Mouse (Mus musculus): ENCODE data around the gene Rbm12b1. TPM values are rescaled to one million over a fixed set of nuclear protein-coding genes. Genes with fewer than 3 reads are reported as not detected.
A peak's percentile ranks its signal among the peaks of the same experiment; 100 is the strongest.
"Not testable (repeated sequence)": the region's sequence is repeated elsewhere in the genome, so short reads cannot be mapped to it uniquely, and the experiment has no call there.

Gene Rbm12b1
- polyA plus RNA-seq (2014; fragmentation: Nextera tagmentation; extraction: Ambion mirVana), result 2.8 and 5.4 TPM in 2 replicates

DNA sequence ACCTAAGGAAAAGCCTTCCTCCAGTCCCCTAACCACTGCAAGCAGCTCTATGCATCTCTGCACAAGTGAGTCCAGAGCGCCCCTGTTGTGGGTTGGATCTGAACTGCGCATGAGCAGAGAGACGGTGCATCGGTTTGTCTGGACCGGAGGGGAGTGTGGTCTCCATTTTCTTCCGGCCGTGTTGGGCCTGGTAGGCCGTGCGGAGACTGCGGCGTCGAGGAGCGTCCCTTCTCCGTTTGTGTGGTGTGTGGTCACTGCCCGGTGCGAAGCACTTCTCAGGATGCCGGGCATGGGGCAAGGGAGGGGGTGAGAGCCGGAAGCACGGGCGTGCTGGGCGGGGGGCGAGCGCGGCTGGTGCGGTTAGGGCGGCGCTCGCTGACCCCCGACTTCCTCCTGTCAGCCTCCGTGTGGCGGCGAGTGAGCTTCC lies at the start of gene Rbm12b1:
Rbm12b1 (plus strand) TSS at position 124 of the 427 bp plus-strand sequence.
- 9% methylated on average over 21 of the region's 32 CpGs for WGBS
- not testable (repeated sequence) for H3K4me1 ChIP-seq (ENCODE audit: control insufficient read depth, insufficient read depth, low read length)

DNA sequence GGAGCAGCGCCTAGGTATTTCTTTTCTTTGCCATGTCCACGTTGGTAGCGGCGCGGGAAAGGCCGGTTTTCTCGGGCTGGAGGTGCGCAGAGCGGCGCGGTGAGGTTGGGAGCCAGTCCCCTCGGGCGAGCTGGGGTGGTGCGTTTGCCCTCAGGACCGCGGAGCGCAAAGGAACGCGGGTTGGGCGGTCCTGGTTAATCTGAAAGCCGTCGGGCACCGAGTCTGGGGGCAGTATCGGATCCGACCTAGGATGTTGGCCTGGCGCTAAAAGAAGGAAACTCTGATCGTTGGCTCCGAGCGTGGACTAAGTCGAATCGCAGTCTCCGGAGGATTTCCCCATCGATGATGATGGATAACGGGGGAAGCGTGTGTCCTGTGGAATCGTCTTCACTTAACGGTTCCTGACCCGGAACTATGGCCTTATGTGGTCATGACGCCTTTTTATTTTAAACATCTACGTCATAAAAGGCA lies 563 bp downstream of the Rbm12b1 start:
- not testable (repeated sequence) for H3K9me3 ChIP-seq (ENCODE audit: control insufficient read depth, low read length); H3K4me1 ChIP-seq (ENCODE audit: control insufficient read depth, insufficient read depth, low read length); H3K9ac ChIP-seq (ENCODE audit: low read depth, low read length); H3K36me3 ChIP-seq (ENCODE audit: control insufficient read depth, insufficient read depth, low read length); H3K27me3 ChIP-seq (ENCODE audit: control insufficient read depth, insufficient read depth, low read length); H3K27ac ChIP-seq (ENCODE audit: low read depth, low read length)
- Histone ChIP-seq H3K4me3 (ENCODE audit: low read length) (peak overlapping the region; percentile 30), H3K4me2 (replicated peaks; ENCODE audit: low read depth, low read length) (peak overlapping the region; percentile 24)
- peak; percentile 92 for ATAC-seq (ENCODE audit: low FRiP score, low TSS enrichment)
- 14% methylated on average over 23 of the region's 40 CpGs for WGBS

More for the DNA sequence above, at the start of gene Rbm12b1:
- H3K4me2 ChIP-seq (replicated peaks; ENCODE audit: low read depth, low read length), result peak within 1 kb of the TSS; percentile 31
- not testable (repeated sequence) for H3K36me3 ChIP-seq (ENCODE audit: control insufficient read depth, insufficient read depth, low read length); H3K9me3 ChIP-seq (ENCODE audit: control insufficient read depth, low read length); H3K27me3 ChIP-seq (ENCODE audit: control insufficient read depth, insufficient read depth, low read length); H3K27ac ChIP-seq (ENCODE audit: low read depth, low read length)
- ATAC-seq (ENCODE audit: low FRiP score, low TSS enrichment), result peak; percentile 97
- H3K4me3 ChIP-seq (ENCODE audit: low read length), result peak within 1 kb of the TSS; percentile 30
- peak within 1 kb of the TSS; percentile 23; the same call in 1 of the 2 replicates for H3K9ac ChIP-seq (ENCODE audit: low read depth, low read length)

DNA sequence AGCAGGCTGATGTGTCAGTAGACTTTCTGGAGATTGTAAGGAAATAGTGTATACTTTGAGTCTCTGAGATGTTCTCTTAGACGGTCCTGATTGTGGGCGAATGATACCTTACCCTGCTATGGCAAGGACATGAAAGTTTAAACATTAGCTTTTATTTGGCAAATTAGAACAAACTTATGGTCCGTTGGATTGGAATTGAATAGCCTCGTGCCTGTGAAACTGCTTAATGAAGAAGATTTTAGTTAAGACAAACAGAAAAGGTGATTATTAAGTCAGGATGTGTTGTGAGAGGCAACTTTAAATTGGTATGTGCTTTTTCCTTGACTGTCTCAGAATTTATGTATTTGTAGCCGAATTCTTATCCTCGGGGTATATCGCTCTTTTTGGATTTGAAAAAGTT lies 1.5 kb downstream of the Rbm12b1 start:
- not testable (repeated sequence) for H3K9ac ChIP-seq (ENCODE audit: low read depth, low read length); H3K27me3 ChIP-seq (ENCODE audit: control insufficient read depth, insufficient read depth, low read length); H3K9me3 ChIP-seq (ENCODE audit: control insufficient read depth, low read length); H3K4me2 ChIP-seq (replicated peaks; ENCODE audit: low read depth, low read length); H3K27ac ChIP-seq (ENCODE audit: low read depth, low read length); H3K4me1 ChIP-seq (ENCODE audit: control insufficient read depth, insufficient read depth, low read length); H3K36me3 ChIP-seq (ENCODE audit: control insufficient read depth, insufficient read depth, low read length); H3K4me3 ChIP-seq (ENCODE audit: low read length); ATAC-seq (ENCODE audit: low FRiP score, low TSS enrichment)
- WGBS, result 93% methylated on average over 6 of the region's 7 CpGs

DNA sequence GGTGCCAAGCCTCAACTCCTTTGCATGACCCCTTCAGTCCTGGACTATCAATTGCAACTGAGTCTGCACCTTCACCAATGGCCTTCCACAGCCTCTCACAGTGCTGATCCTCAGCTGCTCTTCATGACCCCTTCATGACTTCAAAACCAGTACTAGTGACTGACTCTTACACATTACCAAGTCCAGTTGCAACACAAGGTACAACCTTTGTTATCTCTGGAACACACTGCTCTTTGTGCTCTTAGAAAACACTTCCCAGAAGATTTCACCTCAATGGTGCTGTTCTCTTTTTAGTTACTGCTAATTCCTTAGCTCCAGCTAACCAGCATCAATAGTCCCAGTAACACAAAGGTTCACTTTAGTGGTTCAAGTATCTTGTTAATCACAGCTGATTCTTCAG lies 7.6 kb downstream of the Rbm12b1 start:
- H3K36me3 ChIP-seq (ENCODE audit: control insufficient read depth, insufficient read depth, low read length), result peaks cover 6% of the 10 kb centered on the region; the same call in 1 of the 2 replicates
- no peaks in the 10 kb centered on the region for H3K9me3 ChIP-seq (ENCODE audit: control insufficient read depth, low read length)
- H3K27ac ChIP-seq (ENCODE audit: low read depth, low read length), result no peak overlapping the region

DNA sequence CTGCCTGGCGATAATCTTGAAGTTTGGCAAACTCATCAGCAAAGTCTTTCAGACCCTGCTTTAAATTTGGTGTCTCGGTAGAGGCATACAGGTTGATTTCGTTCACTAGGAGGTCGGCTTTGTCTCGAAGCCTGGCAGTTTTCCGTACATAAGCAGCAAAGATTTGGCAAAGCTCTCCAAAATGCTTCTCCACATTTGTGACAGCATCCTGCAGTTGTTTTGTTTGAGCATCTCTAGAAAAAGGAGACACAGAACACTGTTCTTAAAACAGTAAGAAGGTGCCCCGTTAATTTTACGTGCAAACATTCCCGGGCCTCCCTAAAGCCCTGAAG lies 30.9 kb downstream of the Rbm12b1 start:
- Histone ChIP-seq H3K9me3 (ENCODE audit: control insufficient read depth, low read length) (no peaks in the 10 kb centered on the region), H3K27me3 (ENCODE audit: control insufficient read depth, insufficient read depth, low read length) (no peaks in the 10 kb centered on the region), H3K36me3 (ENCODE audit: control insufficient read depth, insufficient read depth, low read length) (peaks cover 25% of the 10 kb centered on the region), H3K4me2 (replicated peaks; ENCODE audit: low read depth, low read length) (peak overlapping the region; percentile 59), H3K27ac (ENCODE audit: low read depth, low read length) (peak overlapping the region; percentile 88), H3K4me1 (ENCODE audit: control insufficient read depth, insufficient read depth, low read length) (no peaks in the 10 kb centered on the region), H3K9ac (ENCODE audit: low read depth, low read length) (peak overlapping the region; percentile 98), H3K4me3 (ENCODE audit: low read length) (peak overlapping the region; percentile 83)
- ATAC-seq (ENCODE audit: low FRiP score, low TSS enrichment), result no peak
- WGBS, result 14% methylated on average over 9 of the region's 9 CpGs

More for the DNA sequence above, 7.6 kb downstream of the Rbm12b1 start:
- Histone ChIP-seq H3K27me3 (ENCODE audit: control insufficient read depth, insufficient read depth, low read length) (no peaks in the 10 kb centered on the region), H3K4me3 (ENCODE audit: low read length) (no peak overlapping the region), H3K4me2 (replicated peaks; ENCODE audit: low read depth, low read length) (no peak overlapping the region), H3K4me1 (ENCODE audit: control insufficient read depth, insufficient read depth, low read length) (no peaks in the 10 kb centered on the region), H3K9ac (ENCODE audit: low read depth, low read length) (no peak overlapping the region)
- ATAC-seq (ENCODE audit: low FRiP score, low TSS enrichment), result no peak

DNA sequence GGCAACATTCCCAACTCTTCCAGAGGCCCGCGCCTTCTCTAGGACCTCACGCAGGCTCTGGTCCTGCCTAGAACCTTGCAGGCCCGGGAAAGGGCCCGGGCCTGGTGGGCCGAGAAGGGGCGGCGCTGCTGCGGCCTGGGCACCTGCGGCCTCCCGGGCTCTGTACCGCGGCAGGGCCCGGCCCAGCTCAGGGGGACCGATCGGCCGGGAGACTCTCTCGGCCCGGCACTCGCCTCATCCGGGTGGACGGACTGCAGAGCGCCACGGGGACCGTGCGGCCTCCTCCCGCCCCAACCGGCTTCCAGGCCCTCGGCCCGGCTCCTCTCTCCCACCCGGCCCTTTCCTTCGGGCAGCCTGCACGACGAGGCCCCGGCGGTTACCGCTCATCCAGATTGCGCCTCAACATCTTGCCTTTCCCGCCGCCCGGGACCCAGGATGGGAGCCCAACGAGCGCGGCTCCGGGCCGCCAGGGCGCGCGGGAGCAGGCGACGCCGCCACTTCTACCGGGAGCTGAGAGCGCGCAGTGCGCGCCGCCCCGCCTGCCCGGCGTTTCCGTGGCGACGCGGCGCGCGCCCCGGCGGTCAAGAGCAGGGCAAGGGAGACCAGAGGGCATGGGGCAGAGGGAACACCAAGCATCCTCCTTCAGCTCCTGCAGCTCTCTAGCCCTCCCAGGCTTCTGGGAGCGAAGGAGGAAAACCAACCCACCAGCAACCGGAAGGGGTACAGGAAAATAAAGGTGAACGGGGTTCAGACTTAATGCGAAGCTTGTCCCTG lies 31.4 kb downstream of the Rbm12b1 start, which contains the start of gene Fam92a:
Fam92a (minus strand) TSS at position 698 of the 774 bp plus-strand sequence.
- H3K27ac ChIP-seq (ENCODE audit: low read depth, low read length), result peak within 1 kb of the TSS; percentile 88
- WGBS, result 1% methylated on average over 74 of the region's 74 CpGs
- peaks cover 20% of the 10 kb centered on the region for H3K36me3 ChIP-seq (ENCODE audit: control insufficient read depth, insufficient read depth, low read length)
- ATAC-seq (ENCODE audit: low FRiP score, low TSS enrichment), result peak; percentile 94
- H3K9ac ChIP-seq (ENCODE audit: low read depth, low read length), result peak within 1 kb of the TSS; percentile 98
- H3K4me3 ChIP-seq (ENCODE audit: low read length), result peak within 1 kb of the TSS; percentile 83
- no peaks in the 10 kb centered on the region for H3K9me3 ChIP-seq (ENCODE audit: control insufficient read depth, low read length)
- no peaks in the 10 kb centered on the region for H3K27me3 ChIP-seq (ENCODE audit: control insufficient read depth, insufficient read depth, low read length)
- H3K4me2 ChIP-seq (replicated peaks; ENCODE audit: low read depth, low read length), result peak within 1 kb of the TSS; percentile 59
- H3K4me1 ChIP-seq (ENCODE audit: control insufficient read depth, insufficient read depth, low read length), result no peaks in the 10 kb centered on the region

DNA sequence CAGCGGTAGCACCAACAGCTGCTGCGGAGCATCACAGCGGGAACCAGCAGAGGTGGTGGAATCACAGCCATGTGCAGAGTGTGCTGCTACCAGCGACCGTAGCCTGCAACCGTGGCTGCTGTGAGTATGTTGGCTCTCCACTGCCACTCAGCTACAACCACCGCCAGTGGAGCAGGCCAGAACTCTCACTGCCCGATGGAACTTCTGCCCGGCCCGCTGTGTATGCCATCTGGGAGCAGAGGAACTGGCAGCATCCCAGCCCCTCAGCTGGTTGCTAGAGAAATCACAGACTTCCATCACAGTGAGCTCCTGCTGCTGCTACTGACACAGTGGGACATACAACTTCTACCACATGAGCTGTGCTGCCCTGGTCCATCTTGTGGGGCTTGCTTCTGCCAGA lies 38.9 kb downstream of the Rbm12b1 start:
- Histone ChIP-seq H3K4me2 (replicated peaks; ENCODE audit: low read depth, low read length) (no peak overlapping the region), H3K4me1 (ENCODE audit: control insufficient read depth, insufficient read depth, low read length) (no peaks in the 10 kb centered on the region), H3K27ac (ENCODE audit: low read depth, low read length) (no peak overlapping the region), H3K36me3 (ENCODE audit: control insufficient read depth, insufficient read depth, low read length) (no peaks in the 10 kb centered on the region), H3K4me3 (ENCODE audit: low read length) (no peak overlapping the region), H3K27me3 (ENCODE audit: control insufficient read depth, insufficient read depth, low read length) (no peaks in the 10 kb centered on the region), H3K9me3 (ENCODE audit: control insufficient read depth, low read length) (no peaks in the 10 kb centered on the region), H3K9ac (ENCODE audit: low read depth, low read length) (no peak overlapping the region)
- ATAC-seq (ENCODE audit: low FRiP score, low TSS enrichment), result no peak
- 90% methylated on average over 10 of the region's 10 CpGs for WGBS

Other genes with a start within 250 kb of the Rbm12b1 start
- gene Gm10604, start 159.0 kb upstream of the Rbm12b1 start, polyA plus RNA-seq (2014; fragmentation: Nextera tagmentation; extraction: Ambion mirVana), result 0.14 and 0.50 TPM in 2 replicates
- gene Rbm12b2, start 50.8 kb upstream of the Rbm12b1 start, polyA plus RNA-seq (2014; fragmentation: Nextera tagmentation; extraction: Ambion mirVana), result 10.9 and 13.8 TPM in 2 replicates
- gene Fam92a, start 31.8 kb downstream of the Rbm12b1 start, polyA plus RNA-seq (2014; fragmentation: Nextera tagmentation; extraction: Ambion mirVana), result 98.7 and 129 TPM in 2 replicates

Measured in kidney, embryonic 14.5 days (tissue).